Mouse (Mus musculus): ENCODE measurements around the gene Duoxa1. TPM values are rescaled to one million over a fixed set of nuclear protein-coding genes. Genes with fewer than 3 reads are reported as not detected.
A peak's percentile ranks its signal among the peaks of the same experiment; 100 is the strongest.
"Not testable (repeated sequence)": the region's sequence is repeated elsewhere in the genome, so short reads cannot be mapped to it uniquely, and the experiment has no call there.

Duoxa1 gene
- not detected in 3 replicates for total RNA-seq (2017)

DNA sequence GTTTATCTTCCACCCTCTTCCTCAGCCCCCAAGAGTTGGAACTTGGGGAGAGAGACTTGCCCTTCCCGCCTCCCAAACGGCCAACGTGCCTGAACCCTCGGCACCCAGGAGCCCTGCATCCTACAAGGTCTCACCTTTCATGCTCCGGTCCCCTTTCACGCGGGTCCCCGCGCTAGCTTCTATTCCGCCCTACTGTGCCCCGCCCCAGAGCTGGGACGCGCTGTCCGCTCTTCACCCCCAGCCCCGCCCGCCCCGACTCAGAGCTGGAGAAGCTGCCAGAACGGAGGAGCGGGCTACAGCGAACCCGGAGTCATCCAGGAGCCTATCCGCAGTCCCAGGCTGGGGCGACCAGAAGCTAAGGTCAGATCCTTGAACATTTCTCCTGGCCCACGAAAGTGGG, at the start of gene Duoxa1:
TSS of gene Duoxa1 (minus strand) at position 195 of the 400 bp plus-strand sequence.
- ATAC-seq (replicated peaks; ENCODE audit: insufficient number of reproducible peaks, low FRiP score, low TSS enrichment, poor library complexity, severe bottlenecking) = 0 out of 2 replicates have a peak, but pooled peaks have one; percentile 23

GRCm38 (mm10) chr2:122362622-122363523, 49.3 kb upstream of the Duoxa1 start:
- no peak for ATAC-seq (replicated peaks; ENCODE audit: insufficient number of reproducible peaks, low FRiP score, low TSS enrichment, poor library complexity, severe bottlenecking)

GRCm38 (mm10) chr2:122361868-122362621, 48.5 kb upstream of the Duoxa1 start:
- ATAC-seq (replicated peaks; ENCODE audit: insufficient number of reproducible peaks, low FRiP score, low TSS enrichment, poor library complexity, severe bottlenecking) = no peak

GRCm38 (mm10) chr2:122361181-122361580, 47.7 kb upstream of the Duoxa1 start:
- no peak for ATAC-seq (replicated peaks; ENCODE audit: insufficient number of reproducible peaks, low FRiP score, low TSS enrichment, poor library complexity, severe bottlenecking)

GRCm38 (mm10) chr2:122360310-122360709, 46.8 kb upstream of the Duoxa1 start:
- ATAC-seq (replicated peaks; ENCODE audit: insufficient number of reproducible peaks, low FRiP score, low TSS enrichment, poor library complexity, severe bottlenecking) = no peak

GRCm38 (mm10) chr2:122356187-122356586, 42.7 kb upstream of the Duoxa1 start:
- no peak for ATAC-seq (replicated peaks; ENCODE audit: insufficient number of reproducible peaks, low FRiP score, low TSS enrichment, poor library complexity, severe bottlenecking)

- no peak for ATAC-seq (replicated peaks; ENCODE audit: insufficient number of reproducible peaks, low FRiP score, low TSS enrichment, poor library complexity, severe bottlenecking)
Observed at GRCm38 (mm10) chr2:122355389-122355788, 41.9 kb upstream of the Duoxa1 start.

DNA sequence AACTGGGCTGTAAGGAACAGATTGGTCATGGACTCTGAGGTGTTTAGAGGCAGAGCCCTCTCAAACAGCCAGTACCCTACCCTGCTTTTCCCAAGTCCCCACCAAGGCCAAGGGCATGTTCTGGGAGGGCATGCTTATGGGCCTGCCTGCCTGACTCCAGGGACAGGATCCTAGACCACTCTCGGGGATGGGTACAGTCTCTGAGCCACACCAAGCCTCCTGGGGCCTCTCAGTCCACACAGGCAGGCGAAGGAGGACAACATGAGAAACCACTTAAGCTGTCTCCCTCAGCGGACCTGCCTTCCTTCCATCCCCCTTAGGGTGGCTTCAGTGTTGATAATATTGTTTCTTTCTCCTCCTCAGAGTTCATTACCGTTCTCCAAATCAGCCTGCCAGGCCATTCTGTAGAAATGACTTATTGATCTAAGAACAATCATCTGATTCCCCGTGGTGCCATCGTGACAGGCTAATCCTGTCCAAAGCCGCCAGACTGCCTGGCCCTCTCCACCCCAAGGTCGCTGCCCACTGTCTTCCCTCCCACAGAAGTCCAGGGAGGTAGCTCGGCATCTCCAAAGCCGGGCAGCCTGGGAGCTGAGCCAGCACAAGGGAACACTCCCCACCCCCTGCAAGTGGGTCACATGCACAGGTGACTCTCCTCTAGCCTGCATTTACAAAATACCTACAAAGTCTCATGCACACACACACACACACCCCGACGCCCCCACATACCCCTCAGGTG, 40.8 kb upstream of the Duoxa1 start:
- no peak for ATAC-seq (replicated peaks; ENCODE audit: insufficient number of reproducible peaks, low FRiP score, low TSS enrichment, poor library complexity, severe bottlenecking)

- no peak for ATAC-seq (replicated peaks; ENCODE audit: insufficient number of reproducible peaks, low FRiP score, low TSS enrichment, poor library complexity, severe bottlenecking)
Observed at GRCm38 (mm10) chr2:122353765-122354164, 40.2 kb upstream of the Duoxa1 start.

GRCm38 (mm10) chr2:122352992-122353391, 39.5 kb upstream of the Duoxa1 start:
- no peak for ATAC-seq (replicated peaks; ENCODE audit: insufficient number of reproducible peaks, low FRiP score, low TSS enrichment, poor library complexity, severe bottlenecking)

- no peak for ATAC-seq (replicated peaks; ENCODE audit: insufficient number of reproducible peaks, low FRiP score, low TSS enrichment, poor library complexity, severe bottlenecking)
Observed at GRCm38 (mm10) chr2:122351931-122352329, 38.4 kb upstream of the Duoxa1 start.

- no peak for ATAC-seq (replicated peaks; ENCODE audit: insufficient number of reproducible peaks, low FRiP score, low TSS enrichment, poor library complexity, severe bottlenecking)
Observed at GRCm38 (mm10) chr2:122351156-122351930, 37.8 kb upstream of the Duoxa1 start.

DNA sequence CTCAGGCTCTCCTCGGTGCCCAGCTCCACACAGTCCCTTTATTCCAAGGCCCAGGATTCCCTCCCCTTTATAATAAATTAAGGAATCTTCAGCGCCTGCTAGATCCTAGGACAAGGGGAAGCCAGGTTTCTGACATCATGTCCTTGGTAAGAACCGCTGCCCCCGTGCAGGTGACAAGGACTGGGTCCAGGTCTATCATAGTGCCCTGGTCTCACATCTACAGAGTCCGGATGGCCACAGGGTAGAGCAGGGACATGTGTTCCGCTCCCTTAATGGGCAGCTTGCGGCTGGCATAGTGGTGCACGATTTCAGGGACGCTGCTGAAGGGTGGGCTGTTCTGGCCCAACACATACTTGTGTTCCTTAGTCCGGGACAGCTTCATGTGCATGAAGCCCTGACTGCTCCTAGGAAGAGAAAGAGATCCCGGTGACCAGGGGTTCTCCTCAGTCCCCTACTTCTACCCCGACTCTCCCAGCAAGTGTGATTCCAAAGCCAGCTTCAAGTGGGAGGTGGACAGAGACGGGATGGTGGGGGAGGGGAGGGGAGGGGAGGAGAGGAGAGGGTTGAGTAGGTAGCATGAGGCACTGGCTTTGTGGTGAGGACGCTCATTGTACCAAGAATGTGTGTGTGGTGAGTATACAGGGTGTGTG, 35.7 kb upstream of the Duoxa1 start:
- ATAC-seq (replicated peaks; ENCODE audit: insufficient number of reproducible peaks, low FRiP score, low TSS enrichment, poor library complexity, severe bottlenecking) = no peak

DNA sequence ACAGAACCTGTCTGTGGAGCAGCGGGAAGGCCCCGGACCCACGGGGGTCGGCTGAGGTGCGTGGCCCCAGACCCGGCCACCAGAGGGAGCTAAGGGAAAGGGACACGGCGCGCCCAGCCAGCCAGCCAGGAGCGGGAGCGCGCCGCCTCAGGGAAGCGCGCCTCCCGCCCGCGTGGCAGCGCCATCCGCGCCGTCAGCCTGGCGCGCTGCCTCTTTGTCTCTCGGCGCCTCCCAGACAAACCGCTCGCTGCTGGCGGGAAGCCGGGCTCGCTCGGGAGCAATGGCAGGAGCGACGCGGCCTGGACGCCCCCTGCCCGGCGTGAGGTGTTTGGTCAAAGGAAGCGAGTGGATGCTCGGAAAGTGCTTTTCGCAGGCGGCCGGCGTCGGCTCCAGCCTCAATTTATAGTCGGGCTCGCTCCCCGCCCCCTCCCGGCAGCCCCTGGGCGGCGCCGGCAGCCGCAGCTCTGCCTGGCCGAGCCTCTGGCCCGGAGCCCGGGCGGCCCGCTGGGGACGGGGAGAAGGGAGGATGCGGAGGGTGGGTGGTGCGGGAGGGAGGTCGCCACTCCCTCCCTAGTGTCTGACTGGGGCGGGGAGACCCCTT, 35.1 kb upstream of the Duoxa1 start:
- ATAC-seq (replicated peaks; ENCODE audit: insufficient number of reproducible peaks, low FRiP score, low TSS enrichment, poor library complexity, severe bottlenecking) = peak; percentile 51; the same call in 1 of the 2 replicates

- ATAC-seq (replicated peaks; ENCODE audit: insufficient number of reproducible peaks, low FRiP score, low TSS enrichment, poor library complexity, severe bottlenecking) = no peak
Observed at GRCm38 (mm10) chr2:122347257-122347656, 33.7 kb upstream of the Duoxa1 start.

DNA sequence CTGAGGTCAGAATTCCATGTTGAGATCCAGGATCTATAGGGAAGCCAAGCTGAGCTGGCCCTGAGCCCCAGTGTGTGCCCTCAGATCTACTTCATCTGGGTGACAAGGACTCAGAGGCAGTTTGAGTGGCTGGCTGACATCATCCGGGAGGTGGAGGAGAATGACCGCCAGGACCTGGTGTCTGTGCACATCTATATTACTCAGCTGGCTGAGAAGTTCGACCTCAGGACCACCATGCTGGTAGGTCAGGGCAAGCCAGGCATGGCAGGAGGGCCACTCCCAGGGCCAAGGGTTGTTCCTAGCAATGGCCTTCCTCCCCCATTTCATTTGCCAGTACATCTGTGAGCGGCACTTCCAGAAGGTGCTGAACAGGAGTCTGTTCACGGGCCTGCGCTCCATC, 32.6 kb upstream of the Duoxa1 start:
- not testable (repeated sequence) for ATAC-seq (replicated peaks; ENCODE audit: insufficient number of reproducible peaks, low FRiP score, low TSS enrichment, poor library complexity, severe bottlenecking)

GRCm38 (mm10) chr2:122345106-122345893, 31.8 kb upstream of the Duoxa1 start:
- no peak for ATAC-seq (replicated peaks; ENCODE audit: insufficient number of reproducible peaks, low FRiP score, low TSS enrichment, poor library complexity, severe bottlenecking)

Measured in monocyte, adult 5-6 weeks (primary cell).